Mouse (Mus musculus): Measurements from ENCODE around the gene Lin7a. TPM values are rescaled to one million over a fixed set of nuclear protein-coding genes. Genes with fewer than 3 reads are reported as not detected.

Lin7a gene
- total and polyA plus RNA-seq, 3 experiments = not detected

- Histone ChIP-seq H3K79me2 (replicated peaks; ENCODE audit: control insufficient read depth, extremely low read depth, insufficient read depth, poor library complexity, severe bottlenecking) (no peaks in the 10 kb centered on the region), H3K9me3 (replicated peaks; ENCODE audit: low read length) (peaks cover 22% of the 10 kb centered on the region), H3K27ac (ENCODE audit: insufficient read depth, low read depth) (no peak overlapping the region), H3K4me3 (replicated peaks in 1 of 3; ENCODE audit: low read depth in 2 of 3, low read length in 2 of 3, poor library complexity in 1 of 3) (no peak overlapping the region), H3K4me1 (ENCODE audit: control insufficient read depth in 1 of 2, insufficient read depth in 2 of 2) (no peaks in the 10 kb centered on the region), H3K4me2 (ENCODE audit: insufficient read depth, low read depth, poor library complexity, severe bottlenecking) (no peak overlapping the region), H3K9ac (ENCODE audit: insufficient read depth, low read depth) (no peak overlapping the region), H3K36me3 (replicated peaks in 1 of 2; ENCODE audit: control insufficient read depth in 1 of 2, insufficient read depth in 1 of 2, low read length in 1 of 2) (no peaks in the 10 kb centered on the region), H3K27me3 (replicated peaks) (no peaks in the 10 kb centered on the region)
- in situ Hi-C loops (cut with MboI; ENCODE audit: low pct_ligation_motif_present, low pct_unique_long_range_greater_than_20kb, low sequenced_read_pairs) (no loop called here), dilution Hi-C loops (cut with MboI; ENCODE audit: extremely low pct_ligation_motif_present, extremely low pct_unique_long_range_greater_than_20kb, low sequenced_read_pairs) (no loop called here)
- DNase-seq (ENCODE audit: extremely low read depth) = no peak
- no peak for TF ChIP-seq KAT2A (IDR thresholded peaks at IDR 0.05; ENCODE audit: insufficient replicate concordance, low read length)
Measured at GRCm38 (mm10) chr10:107245961-107246460, 25.5 kb upstream of the Lin7a start.

- dilution Hi-C loops (cut with MboI; ENCODE audit: extremely low pct_ligation_motif_present, extremely low pct_unique_long_range_greater_than_20kb, low sequenced_read_pairs) = no loop called here
- H3K79me2 ChIP-seq (replicated peaks; ENCODE audit: control insufficient read depth, extremely low read depth, insufficient read depth, poor library complexity, severe bottlenecking) = no peaks in the 10 kb centered on the region
- H3K4me2 ChIP-seq (ENCODE audit: insufficient read depth, low read depth, poor library complexity, severe bottlenecking) = no peak overlapping the region
- TF ChIP-seq MYC (IDR thresholded peaks at IDR 0.05; ENCODE audit: low read depth, low read length) = no peak
- TF ChIP-seq MAFK (IDR thresholded peaks at IDR 0.05; ENCODE audit: insufficient replicate concordance, low read length) = no peak
- TF ChIP-seq ZKSCAN1 (IDR thresholded peaks at IDR 0.05; ENCODE audit: borderline replicate concordance, low read depth, low read length) = no peak
- no peak for TF ChIP-seq RAD21 (IDR thresholded peaks at IDR 0.05; ENCODE audit: low read depth, low read length)
- no peak for TF ChIP-seq ZC3H11A (IDR thresholded peaks at IDR 0.05; ENCODE audit: low read depth, low read length)
- TF ChIP-seq JUND (conservative IDR thresholded peaks at IDR 0.05; ENCODE audit: low read depth, low read length) = no peak
- no peak for TF ChIP-seq NELFE (IDR thresholded peaks at IDR 0.05; ENCODE audit: low read depth, low read length)
- TF ChIP-seq ETS1 (conservative IDR thresholded peaks at IDR 0.05; ENCODE audit: low read depth, low read length) = no peak
- H3K4me1 ChIP-seq (ENCODE audit: control insufficient read depth in 1 of 2, insufficient read depth in 2 of 2) = no peaks in the 10 kb centered on the region
- in situ Hi-C loops (cut with MboI; ENCODE audit: low pct_ligation_motif_present, low pct_unique_long_range_greater_than_20kb, low sequenced_read_pairs) = no loop called here
- no peaks in the 10 kb centered on the region for H3K27me3 ChIP-seq (replicated peaks)
- H3K9ac ChIP-seq (ENCODE audit: insufficient read depth, low read depth) = no peak overlapping the region
- H3K9me3 ChIP-seq (replicated peaks; ENCODE audit: low read length) = peaks cover 25% of the 10 kb centered on the region
- no peaks in the 10 kb centered on the region for H3K36me3 ChIP-seq (replicated peaks in 1 of 2; ENCODE audit: control insufficient read depth in 1 of 2, insufficient read depth in 1 of 2, low read length in 1 of 2)
- no peak overlapping the region for H3K27ac ChIP-seq (ENCODE audit: insufficient read depth, low read depth)
- DNase-seq (ENCODE audit: extremely low read depth) = no peak
- H3K4me3 ChIP-seq (replicated peaks in 1 of 3; ENCODE audit: low read depth in 2 of 3, low read length in 2 of 3, poor library complexity in 1 of 3) = no peak overlapping the region
Measured at GRCm38 (mm10) chr10:107247001-107247670, 24.4 kb upstream of the Lin7a start.

DNA sequence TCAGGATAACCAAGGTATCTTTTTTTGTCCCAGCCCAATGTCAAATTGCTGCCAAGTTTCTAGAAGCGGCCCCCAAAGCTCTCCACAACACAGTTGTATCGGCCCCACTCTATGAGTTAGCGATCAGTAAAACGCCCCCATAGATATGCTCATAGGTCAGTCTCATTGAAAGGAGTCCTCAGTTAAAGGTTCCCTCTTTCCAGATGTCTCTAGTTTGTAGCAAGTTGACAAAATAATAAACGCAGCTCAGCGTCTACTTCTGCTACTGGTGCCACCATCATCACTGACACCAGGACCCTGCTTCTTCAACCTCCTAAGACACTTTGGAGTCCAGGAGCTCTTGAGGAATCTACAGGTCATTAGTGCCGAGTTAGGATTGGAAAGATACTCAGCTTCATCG lies 23.0 kb upstream of the Lin7a start:
- no peak for DNase-seq (ENCODE audit: extremely low read depth)
- H3K36me3 ChIP-seq (replicated peaks in 1 of 2; ENCODE audit: control insufficient read depth in 1 of 2, insufficient read depth in 1 of 2, low read length in 1 of 2) = no peaks in the 10 kb centered on the region
- no peak for TF ChIP-seq IRF4 (IDR thresholded peaks at IDR 0.05; ENCODE audit: low read depth, low read length)
- no peak for TF ChIP-seq KAT2A (IDR thresholded peaks at IDR 0.05; ENCODE audit: insufficient replicate concordance, low read length)
- TF ChIP-seq MAFK (IDR thresholded peaks at IDR 0.05; ENCODE audit: insufficient replicate concordance, low read length) = no peak
- TF ChIP-seq HCFC1 (IDR thresholded peaks at IDR 0.05; ENCODE audit: low read depth, low read length) = no peak
- no peak for TF ChIP-seq CHD1 (IDR thresholded peaks at IDR 0.05; ENCODE audit: low read depth, low read length)
- no peak for TF ChIP-seq EP300 (IDR thresholded peaks at IDR 0.05; ENCODE audit: low read length)
- TF ChIP-seq MEF2A (IDR thresholded peaks at IDR 0.05; ENCODE audit: borderline replicate concordance, low read depth, low read length) = no peak
- TF ChIP-seq ZNF384 (IDR thresholded peaks at IDR 0.05; ENCODE audit: low read depth, low read length) = no peak
- TF ChIP-seq MXI1 (IDR thresholded peaks at IDR 0.05; ENCODE audit: low read depth, low read length) = no peak
- no peak for TF ChIP-seq E2F4 (IDR thresholded peaks at IDR 0.05; ENCODE audit: insufficient replicate concordance, low read depth, low read length)
- no peak for TF ChIP-seq ZMIZ1 (IDR thresholded peaks at IDR 0.05; ENCODE audit: low read depth, low read length)
- no peak for TF ChIP-seq CTCF (conservative IDR thresholded peaks at IDR 0.05 in 1 of 2, IDR thresholded peaks at IDR 0.05 in 1 of 2; ENCODE audit: low read depth in 2 of 2, low read length in 2 of 2)
- no peak for TF ChIP-seq TBP (conservative IDR thresholded peaks at IDR 0.05; ENCODE audit: low read depth, low read length)
- TF ChIP-seq TCF12 (IDR thresholded peaks at IDR 0.05; ENCODE audit: low read depth, low read length) = no peak
- TF ChIP-seq ZC3H11A (IDR thresholded peaks at IDR 0.05; ENCODE audit: low read depth, low read length) = no peak
- no peak for TF ChIP-seq UBTF (IDR thresholded peaks at IDR 0.05; ENCODE audit: low read depth, low read length)
- TF ChIP-seq PAX5 (IDR thresholded peaks at IDR 0.05; ENCODE audit: low read length) = no peak
- TF ChIP-seq ELF1 (IDR thresholded peaks at IDR 0.05; ENCODE audit: low read depth, low read length) = no peak
- no peak overlapping the region for H3K4me2 ChIP-seq (ENCODE audit: insufficient read depth, low read depth, poor library complexity, severe bottlenecking)
- H3K79me2 ChIP-seq (replicated peaks; ENCODE audit: control insufficient read depth, extremely low read depth, insufficient read depth, poor library complexity, severe bottlenecking) = no peaks in the 10 kb centered on the region
- no peak overlapping the region for H3K9ac ChIP-seq (ENCODE audit: insufficient read depth, low read depth)
- H3K4me3 ChIP-seq (replicated peaks in 1 of 3; ENCODE audit: low read depth in 2 of 3, low read length in 2 of 3, poor library complexity in 1 of 3) = no peak overlapping the region
- H3K9me3 ChIP-seq (replicated peaks; ENCODE audit: low read length) = peaks cover 30% of the 10 kb centered on the region
- H3K4me1 ChIP-seq (ENCODE audit: control insufficient read depth in 1 of 2, insufficient read depth in 2 of 2) = no peaks in the 10 kb centered on the region
- no peaks in the 10 kb centered on the region for H3K27me3 ChIP-seq (replicated peaks)
- no peak overlapping the region for H3K27ac ChIP-seq (ENCODE audit: insufficient read depth, low read depth)
- in situ Hi-C loops (cut with MboI; ENCODE audit: low pct_ligation_motif_present, low pct_unique_long_range_greater_than_20kb, low sequenced_read_pairs) (no loop called here), dilution Hi-C loops (cut with MboI; ENCODE audit: extremely low pct_ligation_motif_present, extremely low pct_unique_long_range_greater_than_20kb, low sequenced_read_pairs) (no loop called here)
